Mouse (Mus musculus): ENCODE measurements at regions not wholly inside any gene's neighbourhood (a gene's known extent, or its start where the extent isn't known, plus 50 kb on each side); places are given as distances from the start of the nearest gene placed in this dataset.

GRCm38 (mm10) chr9:113515703-113516020, 192.4 kb downstream of the Pdcd6ip start:
- Histone ChIP-seq H3K27me3 (ENCODE audit: control insufficient read depth, insufficient read depth, insufficient read length) (no peaks in the 10 kb centered on the region), H3ac (ENCODE audit: control insufficient read depth, insufficient read length) (no peak overlapping the region), H3K36me3 (ENCODE audit: control insufficient read depth, insufficient read depth) (no peaks in the 10 kb centered on the region), H3K79me2 (ENCODE audit: control insufficient read depth, insufficient read depth) (no peaks in the 10 kb centered on the region), H3K4me2 (ENCODE audit: low read depth) (no peak overlapping the region), H3K4me3 (no peak overlapping the region)
- TF ChIP-seq USF1 (IDR thresholded peaks at IDR 0.05; ENCODE audit: low read depth) (no peak), REST (IDR thresholded peaks at IDR 0.05; ENCODE audit: insufficient read depth, insufficient read length) (no peak), MYOD1 (IDR thresholded peaks at IDR 0.05; ENCODE audit: control insufficient read depth in 1 of 3, insufficient read length in 2 of 3, low read depth in 2 of 3) (no peak), CEBPB (IDR thresholded peaks at IDR 0.05; ENCODE audit: insufficient read depth, poor library complexity, severe bottlenecking) (no peak), TCF3 (IDR thresholded peaks at IDR 0.05; ENCODE audit: insufficient read length, low read depth) (no peak), MAX (IDR thresholded peaks at IDR 0.05; ENCODE audit: low read depth) (no peak), SRF (IDR thresholded peaks at IDR 0.05; ENCODE audit: control insufficient read depth, insufficient read length, low read depth) (no peak), POLR2A (IDR thresholded peaks at IDR 0.05; ENCODE audit: insufficient read length, low read depth) (no peak), TCF12 (IDR thresholded peaks at IDR 0.05; ENCODE audit: insufficient read depth, poor library complexity, severe bottlenecking) (no peak), E2F4 (IDR thresholded peaks at IDR 0.05; ENCODE audit: insufficient read depth) (no peak), POLR2AphosphoS2 (IDR thresholded peaks at IDR 0.05; ENCODE audit: insufficient read length, low read depth) (no peak), MYOG (IDR thresholded peaks at IDR 0.05; ENCODE audit: control insufficient read depth in 1 of 3, insufficient read depth in 1 of 3, insufficient read length in 2 of 3, low read depth in 2 of 3) (no peak)

DNA sequence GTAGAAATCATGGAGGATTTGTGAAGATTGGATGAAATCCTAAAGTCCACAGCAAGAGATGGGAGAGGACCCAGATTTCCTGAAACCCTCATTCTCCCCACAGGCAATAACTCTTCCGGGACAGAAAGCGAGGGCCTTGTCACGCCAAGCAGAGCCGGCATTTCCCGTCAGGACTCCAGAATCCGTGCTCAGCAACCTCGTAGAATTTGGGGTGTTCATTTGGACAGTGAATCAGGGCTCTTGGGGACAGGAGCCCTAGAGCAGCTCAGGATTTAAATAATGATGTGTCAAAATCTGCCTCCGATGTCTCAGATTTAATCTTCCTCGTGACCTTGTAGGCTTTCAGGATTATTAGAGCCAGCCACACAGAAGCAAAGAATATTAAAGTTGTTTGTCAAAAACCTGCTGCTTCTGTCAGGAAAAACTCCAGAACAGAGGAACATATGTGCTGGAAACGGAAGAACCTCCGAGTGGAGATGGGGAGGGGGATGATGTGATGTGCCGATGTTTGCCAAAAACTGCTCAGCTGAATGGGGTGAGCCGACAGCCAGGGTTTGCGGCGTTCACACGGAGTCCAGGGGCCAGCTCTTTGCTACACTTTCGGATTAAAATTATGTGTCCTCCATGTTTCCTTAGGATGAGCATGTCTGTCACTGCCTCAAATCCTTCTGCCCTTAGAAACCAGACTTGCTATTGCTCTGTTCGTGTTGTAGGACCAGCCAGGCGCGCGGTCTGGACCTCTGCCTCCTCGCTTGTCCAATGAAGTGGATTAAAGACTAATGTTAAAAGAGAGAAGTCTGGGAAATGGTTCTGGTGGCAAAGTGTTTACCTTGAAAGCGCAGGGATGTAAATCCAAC, 193.0 kb downstream of the Pdcd6ip start:
- Histone ChIP-seq H3ac (ENCODE audit: control insufficient read depth, insufficient read length) (no peak overlapping the region), H3K79me2 (ENCODE audit: control insufficient read depth, insufficient read depth) (no peaks in the 10 kb centered on the region), H3K36me3 (ENCODE audit: control insufficient read depth, insufficient read depth) (no peaks in the 10 kb centered on the region), H3K27me3 (ENCODE audit: control insufficient read depth, insufficient read depth, insufficient read length) (no peaks in the 10 kb centered on the region), H3K4me3 (no peak overlapping the region), H3K4me2 (ENCODE audit: low read depth) (no peak overlapping the region)
- TF ChIP-seq USF1 (IDR thresholded peaks at IDR 0.05; ENCODE audit: low read depth) = no peak
- TF ChIP-seq MAX (IDR thresholded peaks at IDR 0.05; ENCODE audit: low read depth) = no peak
- no peak for TF ChIP-seq REST (IDR thresholded peaks at IDR 0.05; ENCODE audit: insufficient read depth, insufficient read length)
- TF ChIP-seq TCF12 (IDR thresholded peaks at IDR 0.05; ENCODE audit: insufficient read depth, poor library complexity, severe bottlenecking) = no peak
- TF ChIP-seq POLR2AphosphoS2 (IDR thresholded peaks at IDR 0.05; ENCODE audit: insufficient read length, low read depth) = no peak
- TF ChIP-seq E2F4 (IDR thresholded peaks at IDR 0.05; ENCODE audit: insufficient read depth) = no peak
- TF ChIP-seq MYOD1 (IDR thresholded peaks at IDR 0.05; ENCODE audit: control insufficient read depth in 1 of 3, insufficient read length in 2 of 3, low read depth in 2 of 3) = no peak
- TF ChIP-seq POLR2A (IDR thresholded peaks at IDR 0.05; ENCODE audit: insufficient read length, low read depth) = no peak
- no peak for TF ChIP-seq TCF3 (IDR thresholded peaks at IDR 0.05; ENCODE audit: insufficient read length, low read depth)
- no peak for TF ChIP-seq MYOG (IDR thresholded peaks at IDR 0.05; ENCODE audit: control insufficient read depth in 1 of 3, insufficient read depth in 1 of 3, insufficient read length in 2 of 3, low read depth in 2 of 3)
- TF ChIP-seq SRF (IDR thresholded peaks at IDR 0.05; ENCODE audit: control insufficient read depth, insufficient read length, low read depth) = no peak
- TF ChIP-seq CEBPB (IDR thresholded peaks at IDR 0.05; ENCODE audit: insufficient read depth, poor library complexity, severe bottlenecking) = no peak

DNA sequence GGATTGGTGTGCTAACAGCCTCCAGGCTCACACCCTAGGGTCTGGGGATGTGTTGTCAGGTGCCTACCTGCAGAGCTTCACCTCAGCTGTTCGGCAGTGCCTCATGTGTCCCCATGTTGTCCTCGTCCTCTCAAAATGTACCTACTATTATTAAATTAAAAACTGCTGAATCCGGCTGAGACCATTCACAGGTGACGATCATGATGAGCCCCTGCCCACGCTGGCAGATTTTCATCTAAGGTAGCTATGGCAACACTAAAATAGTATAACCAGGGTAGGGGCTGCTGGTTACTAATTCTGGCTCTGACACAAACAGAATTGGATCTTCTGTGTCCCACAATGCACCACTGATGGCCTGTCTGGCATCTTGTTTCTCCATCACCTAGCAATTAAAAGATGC, 196.8 kb downstream of the Pdcd6ip start:
- Histone ChIP-seq H3K4me2 (ENCODE audit: low read depth) (no peak overlapping the region), H3K4me3 (no peak overlapping the region), H3K36me3 (ENCODE audit: control insufficient read depth, insufficient read depth) (no peaks in the 10 kb centered on the region), H3K79me2 (ENCODE audit: control insufficient read depth, insufficient read depth) (no peaks in the 10 kb centered on the region), H3ac (ENCODE audit: control insufficient read depth, insufficient read length) (no peak overlapping the region), H3K27me3 (ENCODE audit: control insufficient read depth, insufficient read depth, insufficient read length) (no peaks in the 10 kb centered on the region)
- no peak for TF ChIP-seq TCF3 (IDR thresholded peaks at IDR 0.05; ENCODE audit: insufficient read length, low read depth)
- no peak for TF ChIP-seq SRF (IDR thresholded peaks at IDR 0.05; ENCODE audit: control insufficient read depth, insufficient read length, low read depth)
- TF ChIP-seq MYOG (IDR thresholded peaks at IDR 0.05; ENCODE audit: control insufficient read depth in 1 of 3, insufficient read depth in 1 of 3, insufficient read length in 2 of 3, low read depth in 2 of 3) = no peak
- no peak for TF ChIP-seq USF1 (IDR thresholded peaks at IDR 0.05; ENCODE audit: low read depth)
- no peak for TF ChIP-seq E2F4 (IDR thresholded peaks at IDR 0.05; ENCODE audit: insufficient read depth)
- no peak for TF ChIP-seq MAX (IDR thresholded peaks at IDR 0.05; ENCODE audit: low read depth)
- no peak for TF ChIP-seq MYOD1 (IDR thresholded peaks at IDR 0.05; ENCODE audit: control insufficient read depth in 1 of 3, insufficient read length in 2 of 3, low read depth in 2 of 3)
- no peak for TF ChIP-seq CEBPB (IDR thresholded peaks at IDR 0.05; ENCODE audit: insufficient read depth, poor library complexity, severe bottlenecking)
- TF ChIP-seq TCF12 (IDR thresholded peaks at IDR 0.05; ENCODE audit: insufficient read depth, poor library complexity, severe bottlenecking) = no peak
- no peak for TF ChIP-seq POLR2A (IDR thresholded peaks at IDR 0.05; ENCODE audit: insufficient read length, low read depth)
- TF ChIP-seq POLR2AphosphoS2 (IDR thresholded peaks at IDR 0.05; ENCODE audit: insufficient read length, low read depth) = no peak
- no peak for TF ChIP-seq REST (IDR thresholded peaks at IDR 0.05; ENCODE audit: insufficient read depth, insufficient read length)

GRCm38 (mm10) chr9:113509368-113509767, 198.7 kb downstream of the Pdcd6ip start:
- TF ChIP-seq REST (IDR thresholded peaks at IDR 0.05; ENCODE audit: insufficient read depth, insufficient read length) (no peak), CEBPB (IDR thresholded peaks at IDR 0.05; ENCODE audit: insufficient read depth, poor library complexity, severe bottlenecking) (no peak), MAX (IDR thresholded peaks at IDR 0.05; ENCODE audit: low read depth) (no peak), E2F4 (IDR thresholded peaks at IDR 0.05; ENCODE audit: insufficient read depth) (no peak), MYOD1 (IDR thresholded peaks at IDR 0.05; ENCODE audit: control insufficient read depth in 1 of 3, insufficient read length in 2 of 3, low read depth in 2 of 3) (no peak), SRF (IDR thresholded peaks at IDR 0.05; ENCODE audit: control insufficient read depth, insufficient read length, low read depth) (no peak), TCF3 (IDR thresholded peaks at IDR 0.05; ENCODE audit: insufficient read length, low read depth) (no peak), MYOG (IDR thresholded peaks at IDR 0.05; ENCODE audit: control insufficient read depth in 1 of 3, insufficient read depth in 1 of 3, insufficient read length in 2 of 3, low read depth in 2 of 3) (no peak), POLR2AphosphoS2 (IDR thresholded peaks at IDR 0.05; ENCODE audit: insufficient read length, low read depth) (no peak), TCF12 (IDR thresholded peaks at IDR 0.05; ENCODE audit: insufficient read depth, poor library complexity, severe bottlenecking) (no peak), POLR2A (IDR thresholded peaks at IDR 0.05; ENCODE audit: insufficient read length, low read depth) (no peak), USF1 (IDR thresholded peaks at IDR 0.05; ENCODE audit: low read depth) (no peak)
- Histone ChIP-seq H3K4me3 (no peak overlapping the region), H3K27me3 (ENCODE audit: control insufficient read depth, insufficient read depth, insufficient read length) (no peaks in the 10 kb centered on the region), H3K36me3 (ENCODE audit: control insufficient read depth, insufficient read depth) (no peaks in the 10 kb centered on the region), H3K79me2 (ENCODE audit: control insufficient read depth, insufficient read depth) (no peaks in the 10 kb centered on the region), H3K4me2 (ENCODE audit: low read depth) (no peak overlapping the region), H3ac (ENCODE audit: control insufficient read depth, insufficient read length) (no peak overlapping the region)

Measured in myocyte (in vitro differentiated cells).